Mouse (Mus musculus): Measurements from ENCODE around the gene Limk2. TPM values are rescaled to one million over a fixed set of nuclear protein-coding genes. Genes with fewer than 3 reads are reported as not detected.

The Limk2 gene
- polyA plus RNA-seq, 1 experiment from 2014 or later = 69.1 TPM

DNA sequence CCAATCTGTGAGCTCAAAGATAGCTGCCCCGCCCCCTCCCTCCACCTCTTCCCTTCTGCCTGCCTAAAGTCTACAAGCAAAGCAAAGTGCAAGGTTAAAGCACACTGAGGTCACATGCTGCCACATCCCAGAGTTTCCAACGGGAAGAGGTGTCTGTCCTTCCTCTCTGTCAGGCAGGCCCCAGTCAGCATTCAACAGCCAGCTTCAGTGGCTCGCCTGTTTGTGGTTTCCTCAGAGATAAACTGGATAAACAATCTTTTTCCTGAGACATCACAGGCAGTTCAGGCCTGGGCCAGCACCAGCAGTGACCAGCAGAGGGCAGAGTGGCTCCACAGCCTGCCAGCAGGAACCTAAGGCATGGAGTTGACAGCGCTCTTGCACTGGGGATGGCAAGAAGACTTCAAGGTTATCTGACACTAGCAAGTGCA, 22.0 kb downstream of the Limk2 start:
- Histone ChIP-seq H3K9me3 (no peaks in the 10 kb centered on the region), H3K4me3 (no peak overlapping the region), H3K27me3 (no peaks in the 10 kb centered on the region), H3K36me3 (0 out of 2 replicates have a peak, but pooled peaks cover 4% of the 10 kb centered on the region), H3K9ac (no peak overlapping the region), H3K4me2 (replicated peaks) (no peak overlapping the region), H3K4me1 (no peaks in the 10 kb centered on the region), H3K27ac (no peak overlapping the region)
- 24% methylated on average over 4 of the region's 4 CpGs for WGBS
- no peak for ATAC-seq (ENCODE audit: insufficient number of reproducible peaks, insufficient read depth, low FRiP score, low TSS enrichment)

DNA sequence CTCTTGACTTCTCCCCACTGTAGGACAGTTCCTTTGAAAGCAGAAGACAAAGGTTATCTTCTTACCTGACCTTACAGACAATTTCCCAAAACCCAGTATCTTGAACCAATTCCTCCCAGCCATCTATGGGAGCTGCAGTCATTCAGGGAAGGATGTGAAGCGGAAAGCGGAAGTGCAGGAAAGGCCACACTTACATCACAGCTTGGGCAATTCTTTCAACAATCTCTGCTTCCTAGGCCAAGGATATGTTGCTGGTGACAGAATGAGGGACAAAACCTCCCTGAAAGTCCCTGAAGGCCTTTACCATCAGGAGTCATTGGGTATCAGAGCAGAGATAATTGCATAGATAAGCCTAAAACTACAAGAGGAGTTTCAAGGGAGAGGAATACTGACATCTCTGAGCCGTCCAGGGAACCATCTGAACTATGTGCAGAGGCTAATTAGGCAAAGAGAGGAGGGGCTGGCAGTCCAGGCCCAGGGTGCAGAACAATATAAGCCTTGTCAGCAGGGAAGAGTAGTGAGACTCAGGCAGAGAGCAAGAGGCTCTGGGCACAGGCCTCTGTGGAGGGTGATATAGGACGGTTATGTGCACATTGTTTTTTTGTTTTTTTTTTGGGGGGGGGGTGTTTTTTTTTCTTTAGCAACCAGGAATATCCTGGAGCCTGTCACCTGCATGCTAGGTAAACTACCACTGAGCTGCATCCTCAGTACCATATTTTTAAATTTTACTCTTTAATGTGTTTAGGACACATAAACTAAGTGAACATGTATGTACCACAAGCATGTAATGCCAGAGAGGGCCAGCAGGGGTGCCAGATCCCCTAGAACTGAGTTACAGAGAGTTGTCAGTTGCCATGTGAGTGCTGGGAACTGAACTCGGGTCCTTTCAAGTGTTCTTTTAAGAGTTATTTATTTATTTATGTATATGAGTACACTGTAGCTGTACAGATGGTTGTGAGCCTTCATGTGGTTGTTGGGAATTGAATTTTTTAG, 26.1 kb downstream of the Limk2 start:
- 67% methylated on average over 5 of the region's 5 CpGs for WGBS
- Histone ChIP-seq H3K4me3 (no peak overlapping the region), H3K27me3 (no peaks in the 10 kb centered on the region), H3K27ac (no peak overlapping the region), H3K9me3 (no peaks in the 10 kb centered on the region), H3K9ac (no peak overlapping the region), H3K4me2 (replicated peaks) (no peak overlapping the region), H3K4me1 (no peaks in the 10 kb centered on the region), H3K36me3 (peaks cover 8% of the 10 kb centered on the region; the same call in 1 of the 2 replicates)
- ATAC-seq (ENCODE audit: insufficient number of reproducible peaks, insufficient read depth, low FRiP score, low TSS enrichment) = no peak

DNA sequence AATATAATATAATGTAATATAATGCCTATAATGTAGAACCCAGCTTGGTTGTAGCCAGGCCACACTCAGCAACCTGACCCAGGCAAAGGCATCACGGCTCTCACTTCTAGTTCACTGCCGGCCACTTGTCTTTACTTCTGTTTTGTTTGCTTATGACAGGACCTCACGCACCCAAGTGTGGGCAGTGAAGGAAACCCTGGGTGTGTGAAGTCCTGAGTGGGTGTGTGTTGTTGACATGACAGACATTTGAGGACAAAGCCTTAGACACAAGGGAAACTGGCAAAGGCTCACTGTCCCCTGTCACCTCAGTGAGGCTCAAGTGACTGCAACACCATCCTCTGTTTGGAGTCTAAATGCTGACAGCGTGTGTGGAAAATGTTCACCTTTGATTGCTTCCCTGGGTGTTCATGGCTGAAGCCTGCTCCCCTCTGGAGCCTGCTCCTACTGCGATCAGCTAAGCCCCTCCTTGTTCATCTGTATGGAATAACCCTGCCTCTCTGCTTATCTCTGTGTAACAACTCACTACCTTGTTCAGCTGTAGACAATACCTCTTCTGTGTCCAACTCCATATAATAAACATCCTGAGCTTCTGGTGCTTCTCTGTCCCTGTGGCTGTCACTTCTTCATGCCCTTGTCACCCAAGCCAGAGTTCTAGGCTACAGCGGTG, 27.7 kb downstream of the Limk2 start:
- no peak overlapping the region for H3K27ac ChIP-seq
- H3K9ac ChIP-seq = no peak overlapping the region
- no peaks in the 10 kb centered on the region for H3K4me1 ChIP-seq
- peaks cover 8% of the 10 kb centered on the region; the same call in 1 of the 2 replicates for H3K36me3 ChIP-seq
- no peak for ATAC-seq (ENCODE audit: insufficient number of reproducible peaks, insufficient read depth, low FRiP score, low TSS enrichment)
- no peak overlapping the region for H3K4me3 ChIP-seq
- 94% methylated on average over 6 of the region's 6 CpGs for WGBS
- H3K9me3 ChIP-seq = no peaks in the 10 kb centered on the region
- no peaks in the 10 kb centered on the region for H3K27me3 ChIP-seq
- no peak overlapping the region for H3K4me2 ChIP-seq (replicated peaks)

DNA sequence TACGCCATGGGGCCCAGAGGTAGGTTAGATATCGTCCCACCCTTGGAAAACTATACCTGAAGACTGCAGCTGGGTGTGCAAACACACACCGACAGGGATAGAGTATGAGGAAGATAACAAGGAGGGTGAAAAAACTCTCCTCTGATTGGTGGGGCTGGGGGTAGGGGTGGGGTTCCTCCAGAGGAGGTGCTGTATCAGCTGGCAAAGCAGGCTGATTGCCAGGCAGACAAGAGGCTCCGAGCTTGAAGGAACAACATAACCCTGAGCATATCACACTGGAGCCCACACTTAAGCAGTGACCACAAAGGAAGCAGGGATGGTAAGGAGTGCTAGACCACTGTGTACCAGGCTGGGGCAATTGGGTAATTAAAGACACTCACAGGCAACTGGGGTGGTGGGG, 29.6 kb downstream of the Limk2 start:
- Histone ChIP-seq H3K36me3 (peaks cover 8% of the 10 kb centered on the region; the same call in 1 of the 2 replicates), H3K9me3 (no peaks in the 10 kb centered on the region), H3K9ac (no peak overlapping the region), H3K27ac (no peak overlapping the region), H3K4me2 (replicated peaks) (no peak overlapping the region), H3K4me1 (peaks cover 9% of the 10 kb centered on the region), H3K27me3 (no peaks in the 10 kb centered on the region), H3K4me3 (no peak overlapping the region)
- WGBS = 84% methylated on average over 4 of the region's 4 CpGs
- ATAC-seq (ENCODE audit: insufficient number of reproducible peaks, insufficient read depth, low FRiP score, low TSS enrichment) = no peak

DNA sequence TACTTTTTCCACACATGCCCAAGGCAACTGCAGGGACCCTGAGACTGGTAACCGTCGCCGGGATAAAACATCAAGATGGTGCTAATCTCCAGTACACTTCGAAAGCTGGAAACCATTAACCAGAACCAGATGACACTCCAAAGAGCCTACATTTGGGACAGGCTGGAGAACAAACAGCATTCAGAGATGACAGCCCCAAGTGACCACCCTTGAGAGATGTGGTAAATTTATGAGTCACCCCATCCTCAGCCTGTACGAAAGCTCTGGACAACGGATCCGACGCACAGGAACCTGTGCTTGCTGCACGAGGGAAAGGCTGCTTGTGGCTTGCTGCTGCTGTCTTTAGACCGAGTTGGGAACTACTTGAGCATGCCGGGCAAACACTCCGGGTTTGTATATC, 34.2 kb downstream of the Limk2 start:
- peak overlapping the region; percentile 37 for H3K4me2 ChIP-seq (replicated peaks)
- ATAC-seq (ENCODE audit: insufficient number of reproducible peaks, insufficient read depth, low FRiP score, low TSS enrichment) = no peak
- 37% methylated on average over 12 of the region's 12 CpGs for WGBS
- H3K4me1 ChIP-seq = peaks cover 40% of the 10 kb centered on the region
- H3K27ac ChIP-seq = peak overlapping the region; percentile 86
- H3K4me3 ChIP-seq = 0 out of 2 replicates have a peak overlapping the region, but pooled peaks have one; percentile 13
- no peak overlapping the region; the same call in 1 of the 2 replicates for H3K9ac ChIP-seq
- no peaks in the 10 kb centered on the region for H3K36me3 ChIP-seq
- H3K9me3 ChIP-seq = no peaks in the 10 kb centered on the region
- no peaks in the 10 kb centered on the region for H3K27me3 ChIP-seq

DNA sequence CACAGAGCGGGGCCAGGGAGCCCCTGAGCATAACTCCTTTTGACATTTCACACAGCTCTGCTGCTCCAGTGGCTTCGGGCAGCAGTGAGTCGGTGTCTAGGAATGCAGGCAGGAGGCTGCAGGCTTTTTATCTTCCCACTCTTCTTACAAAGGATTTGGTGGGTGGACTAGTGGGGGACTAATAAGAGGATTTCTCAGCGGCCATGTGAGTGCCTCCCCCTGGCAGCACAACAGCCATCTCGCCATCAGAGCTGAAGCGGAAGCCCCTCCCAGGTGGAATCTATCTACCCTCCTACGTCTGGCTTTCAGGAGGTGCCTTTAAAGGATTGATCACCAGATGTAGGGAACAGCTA, 34.7 kb downstream of the Limk2 start:
- H3K27me3 ChIP-seq = no peaks in the 10 kb centered on the region
- no peaks in the 10 kb centered on the region for H3K9me3 ChIP-seq
- no peaks in the 10 kb centered on the region for H3K36me3 ChIP-seq
- peak; percentile 22; the same call in 1 of the 2 replicates for ATAC-seq (ENCODE audit: insufficient number of reproducible peaks, insufficient read depth, low FRiP score, low TSS enrichment)
- peak overlapping the region; percentile 37 for H3K4me2 ChIP-seq (replicated peaks)
- H3K4me1 ChIP-seq = peaks cover 42% of the 10 kb centered on the region
- H3K4me3 ChIP-seq = 0 out of 2 replicates have a peak overlapping the region, but pooled peaks have one; percentile 13
- H3K27ac ChIP-seq = peak overlapping the region; percentile 86
- 8% methylated on average over 7 of the region's 7 CpGs for WGBS
- H3K9ac ChIP-seq = peak overlapping the region; percentile 19; the same call in 1 of the 2 replicates

DNA sequence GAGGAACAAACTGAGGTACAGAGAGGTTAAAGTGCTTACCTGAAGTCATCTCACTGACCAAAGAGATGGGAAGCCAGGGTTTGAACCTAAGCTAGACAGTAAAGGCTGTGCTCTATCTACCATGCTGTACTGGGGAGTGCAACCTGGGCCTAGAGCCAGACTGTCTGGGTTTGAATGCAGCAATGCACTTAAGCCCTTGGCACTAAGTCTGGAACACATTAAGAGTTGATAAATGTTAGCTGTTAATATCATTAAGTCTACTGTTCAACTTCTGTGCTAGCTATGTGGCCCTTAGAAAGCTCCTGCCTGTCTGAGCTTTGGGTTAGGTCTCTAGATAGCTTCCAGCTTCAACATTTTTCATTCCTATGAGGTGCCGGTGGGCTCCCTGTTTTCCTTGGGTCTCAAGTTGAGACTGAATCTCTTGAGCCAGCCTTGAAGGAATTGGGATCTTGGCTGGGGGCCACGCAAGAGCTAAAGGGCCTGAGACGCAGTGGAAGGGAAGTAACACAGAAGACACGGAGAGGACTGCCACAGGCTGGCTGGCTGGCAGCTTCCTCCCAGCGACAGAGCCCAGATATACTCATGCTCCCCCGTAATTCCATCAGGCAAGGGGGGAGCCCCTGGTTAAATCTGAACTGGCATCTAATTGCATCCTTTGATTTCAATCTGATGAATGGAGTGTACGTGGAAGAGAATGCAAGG, 35.2 kb downstream of the Limk2 start:
- H3K4me3 ChIP-seq = no peak overlapping the region
- no peaks in the 10 kb centered on the region for H3K27me3 ChIP-seq
- no peak for ATAC-seq (ENCODE audit: insufficient number of reproducible peaks, insufficient read depth, low FRiP score, low TSS enrichment)
- H3K27ac ChIP-seq = peak overlapping the region; percentile 86
- H3K9ac ChIP-seq = peak overlapping the region; percentile 19; the same call in 1 of the 2 replicates
- no peaks in the 10 kb centered on the region for H3K36me3 ChIP-seq
- H3K9me3 ChIP-seq = no peaks in the 10 kb centered on the region
- 21% methylated on average over 7 of the region's 7 CpGs for WGBS
- H3K4me1 ChIP-seq = peaks cover 42% of the 10 kb centered on the region
- H3K4me2 ChIP-seq (replicated peaks) = peak overlapping the region; percentile 37

DNA sequence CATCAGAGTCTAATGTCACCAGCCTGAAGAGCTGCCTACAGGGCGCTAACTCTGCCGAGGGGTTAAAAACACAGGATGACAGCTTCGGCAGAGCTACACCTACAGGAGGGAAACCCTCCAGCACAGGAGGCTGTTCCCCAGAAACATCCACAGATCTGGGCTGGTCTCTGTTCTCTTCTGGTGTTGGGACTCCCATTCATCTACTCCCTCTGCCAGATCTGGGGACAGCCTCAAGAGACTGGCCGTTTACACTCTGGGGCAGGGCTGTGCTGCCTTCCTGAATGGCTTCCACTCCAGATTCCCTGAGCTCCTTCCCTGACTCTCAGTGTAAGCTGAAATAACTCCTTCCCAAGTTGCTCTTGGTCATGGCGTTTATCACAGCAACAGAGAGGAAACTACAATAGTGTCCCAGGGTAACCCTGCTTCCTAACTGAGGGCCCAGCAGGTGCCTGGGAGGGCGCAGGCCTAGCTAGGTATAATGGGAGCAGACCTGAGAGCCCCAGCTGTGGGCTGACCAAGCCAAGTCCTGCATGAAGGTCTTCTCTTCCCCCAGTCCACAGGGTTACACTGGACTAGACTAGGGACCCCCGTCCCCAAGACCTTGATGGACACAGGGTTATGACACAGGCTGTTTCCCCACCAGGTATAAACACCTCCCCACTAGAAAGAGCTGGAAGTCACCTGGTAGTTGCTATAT, 37.2 kb downstream of the Limk2 start:
- Histone ChIP-seq H3K27ac (peak overlapping the region; percentile 77), H3K27me3 (no peaks in the 10 kb centered on the region), H3K4me3 (peak overlapping the region; percentile 54), H3K36me3 (no peaks in the 10 kb centered on the region), H3K4me1 (peaks cover 42% of the 10 kb centered on the region), H3K4me2 (replicated peaks) (peak overlapping the region; percentile 94), H3K9ac (peak overlapping the region; percentile 72), H3K9me3 (no peaks in the 10 kb centered on the region)
- ATAC-seq (ENCODE audit: insufficient number of reproducible peaks, insufficient read depth, low FRiP score, low TSS enrichment) = peak; percentile 23
- 27% methylated on average over 7 of the region's 7 CpGs for WGBS

DNA sequence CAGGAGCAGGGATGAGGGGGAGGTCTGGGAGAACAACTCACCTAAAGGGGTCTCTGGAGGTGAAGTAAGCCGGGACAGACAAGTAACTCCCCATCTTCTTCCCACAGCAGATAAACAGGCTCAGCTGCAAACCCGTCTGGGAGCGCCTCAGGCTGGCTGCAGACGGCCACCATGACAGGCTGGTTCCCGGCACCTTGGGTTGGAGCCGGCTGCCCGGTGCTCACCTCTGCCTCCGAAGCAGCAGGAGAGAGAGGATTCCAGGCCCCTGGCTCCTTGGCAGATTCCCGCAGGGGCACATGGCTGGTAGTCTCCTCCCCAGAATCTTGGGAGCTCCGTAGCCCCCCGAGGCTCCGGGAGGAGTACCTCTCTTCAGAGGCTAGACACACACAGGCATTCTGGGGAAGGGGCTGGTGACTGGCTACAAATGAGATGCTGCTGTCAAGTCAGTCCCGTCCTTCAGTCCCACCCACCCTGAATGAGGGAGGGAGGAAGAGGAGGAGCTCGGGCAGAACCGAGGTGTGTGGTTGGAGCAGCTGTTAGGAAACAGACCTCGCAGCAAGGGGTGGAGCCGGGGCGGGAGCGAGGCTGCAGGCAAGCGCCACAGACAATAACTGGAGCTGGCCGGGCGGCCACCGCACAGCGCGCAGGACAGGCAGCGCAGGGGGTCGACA, 37.9 kb downstream of the Limk2 start:
- no peaks in the 10 kb centered on the region for H3K36me3 ChIP-seq
- ATAC-seq (ENCODE audit: insufficient number of reproducible peaks, insufficient read depth, low FRiP score, low TSS enrichment) = peak; percentile 87
- peaks cover 42% of the 10 kb centered on the region for H3K4me1 ChIP-seq
- peak overlapping the region; percentile 54 for H3K4me3 ChIP-seq
- H3K9me3 ChIP-seq = no peaks in the 10 kb centered on the region
- peak overlapping the region; percentile 94 for H3K4me2 ChIP-seq (replicated peaks)
- peak overlapping the region; percentile 77 for H3K27ac ChIP-seq
- no peaks in the 10 kb centered on the region for H3K27me3 ChIP-seq
- 1% methylated on average over 27 of the region's 27 CpGs for WGBS
- H3K9ac ChIP-seq = peak overlapping the region; percentile 72

DNA sequence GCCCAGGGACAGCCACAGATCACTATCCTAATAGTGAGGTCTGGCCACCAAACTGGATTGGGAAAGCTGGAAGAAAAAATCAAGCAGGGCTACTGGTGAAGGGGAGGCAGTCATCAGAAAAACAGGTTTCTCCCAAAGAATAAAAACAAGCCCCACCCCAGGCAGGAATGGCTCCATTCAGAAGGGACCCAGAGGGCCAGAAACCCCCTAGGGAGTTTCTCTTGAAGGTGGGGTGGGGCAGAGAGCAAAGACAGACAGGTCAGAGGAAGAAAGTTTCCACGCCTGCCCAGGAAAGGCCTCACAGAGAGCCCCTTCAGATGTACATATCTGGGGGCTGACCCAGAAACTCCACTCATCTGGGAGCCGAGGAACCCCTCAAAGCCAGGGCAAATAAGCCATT, 38.8 kb downstream of the Limk2 start:
- no peaks in the 10 kb centered on the region for H3K27me3 ChIP-seq
- H3K27ac ChIP-seq = peak overlapping the region; percentile 58; the same call in 1 of the 2 replicates
- peak overlapping the region; percentile 54 for H3K4me3 ChIP-seq
- peaks cover 41% of the 10 kb centered on the region for H3K4me1 ChIP-seq
- peak overlapping the region; percentile 94 for H3K4me2 ChIP-seq (replicated peaks)
- H3K36me3 ChIP-seq = no peaks in the 10 kb centered on the region
- no peaks in the 10 kb centered on the region for H3K9me3 ChIP-seq
- no peak for ATAC-seq (ENCODE audit: insufficient number of reproducible peaks, insufficient read depth, low FRiP score, low TSS enrichment)
- H3K9ac ChIP-seq = peak overlapping the region; percentile 72
- WGBS = 56% methylated on average over 2 of the region's 2 CpGs
